Mouse (Mus musculus) retina, adult 2 months (tissue): ENCODE data around the gene Tmem198b.
"Not testable (repeated sequence)": the region's sequence is repeated elsewhere in the genome, so short reads cannot be mapped to it uniquely, and the experiment has no call there.

Experiments used
- DNase-seq: peaks from one replicate; pipeline ENCODE4 v3.0.0-alpha.2; 2012; ENCODE audit warnings: low read depth, low spot score

The Tmem198b gene

DNA sequence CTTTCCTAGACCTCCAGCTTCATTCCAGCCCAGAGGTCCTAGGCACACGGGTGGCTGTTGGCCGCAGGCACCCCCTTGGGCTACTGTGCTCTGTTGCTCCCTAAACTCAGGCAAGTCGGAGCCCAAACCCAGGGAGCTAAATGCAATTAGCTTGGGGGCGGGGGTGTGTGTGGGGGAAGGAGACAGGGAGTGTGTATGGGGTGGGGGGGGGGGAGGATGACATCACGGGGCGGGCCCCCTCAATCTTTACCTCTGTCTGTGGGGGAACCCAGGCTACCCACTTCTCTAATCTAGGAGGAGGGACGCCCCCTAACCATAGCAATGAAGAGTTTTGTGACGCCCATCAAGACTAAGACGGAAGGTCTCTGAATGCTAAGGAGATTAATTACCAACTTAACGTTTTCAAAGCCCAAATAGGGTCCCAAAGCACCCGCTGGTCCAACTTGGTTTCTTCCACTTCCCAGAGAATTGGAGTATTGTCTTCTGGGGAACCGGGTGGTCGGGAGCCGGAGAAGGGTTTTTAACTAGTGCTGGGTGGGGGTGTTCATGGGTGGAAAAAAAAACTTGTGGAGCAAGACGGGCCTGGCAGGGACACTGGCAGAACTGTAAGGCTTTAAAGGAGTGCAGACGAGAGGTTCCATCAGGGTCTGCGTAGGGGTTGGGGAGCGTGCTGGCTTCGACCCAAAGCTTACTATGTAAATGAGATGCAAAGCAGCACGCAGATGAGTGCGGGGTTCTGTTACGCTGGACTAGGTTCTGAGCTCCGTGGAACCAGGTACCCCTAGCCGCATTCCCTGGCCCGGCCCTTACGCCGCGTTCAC is at the start of gene Tmem198b:
Gene Tmem198b, minus strand, starts transcription at position 100 of the 821 bp plus-strand sequence.
- peak; percentile 47 for DNase-seq

DNA sequence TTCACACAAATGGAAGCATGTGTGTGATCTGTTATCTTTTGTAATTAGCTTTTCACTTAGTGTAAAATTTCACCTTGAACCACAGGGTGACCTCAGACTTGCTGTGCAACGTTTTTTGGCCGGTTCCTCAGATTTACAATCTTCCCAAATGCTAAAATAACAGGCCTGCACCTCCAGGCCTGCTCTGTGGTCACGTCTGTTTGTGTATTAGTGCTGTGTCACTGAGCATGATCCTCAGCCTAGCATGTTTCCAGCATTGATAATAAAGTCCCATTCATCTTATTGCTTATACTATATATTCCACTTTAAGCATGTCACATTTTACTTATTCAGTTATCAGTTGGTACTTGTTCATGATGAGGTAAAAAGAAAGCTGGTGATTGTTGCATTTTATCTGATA is 46.2 kb upstream of the Tmem198b start:
- DNase-seq = no peak

DNA sequence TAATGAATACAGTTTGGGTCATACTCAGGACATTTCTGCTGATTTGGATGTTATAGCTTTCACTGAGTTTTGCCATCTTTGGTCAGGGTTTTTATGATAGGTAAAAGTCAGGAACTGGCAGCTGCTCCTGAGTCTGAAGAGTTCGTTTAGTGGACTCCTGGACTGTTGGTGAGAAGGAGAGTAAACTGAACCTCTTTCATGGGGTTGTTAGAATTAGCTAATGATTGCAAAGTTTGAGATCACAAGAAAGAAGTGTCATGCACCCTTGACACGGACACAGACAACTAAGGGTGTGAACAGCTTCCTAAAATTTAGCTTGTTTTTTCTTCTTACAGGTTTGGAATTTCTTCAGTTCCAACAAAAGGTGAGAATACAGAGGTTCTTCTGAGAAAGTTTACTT is 44.3 kb upstream of the Tmem198b start:
- no peak for DNase-seq

DNA sequence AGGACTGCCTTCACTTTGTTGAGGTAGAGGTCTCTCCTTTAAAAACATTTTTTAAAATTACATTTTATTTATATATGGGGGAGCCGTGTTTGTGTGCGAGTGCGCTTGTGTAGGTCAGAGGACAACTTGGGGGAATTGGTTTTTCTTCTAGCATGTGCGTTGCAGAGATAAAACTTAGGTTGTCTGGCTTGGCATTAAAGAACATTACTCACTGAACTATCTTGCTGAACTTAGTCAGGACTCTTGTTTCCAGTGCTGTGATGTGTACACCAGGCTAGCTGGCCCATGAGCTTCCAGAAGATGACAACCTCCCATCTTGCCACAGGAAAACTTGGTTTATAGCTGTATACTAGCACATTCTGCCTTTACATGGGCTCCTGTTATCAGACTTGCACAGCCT is 42.5 kb upstream of the Tmem198b start:
- no peak for DNase-seq

DNA sequence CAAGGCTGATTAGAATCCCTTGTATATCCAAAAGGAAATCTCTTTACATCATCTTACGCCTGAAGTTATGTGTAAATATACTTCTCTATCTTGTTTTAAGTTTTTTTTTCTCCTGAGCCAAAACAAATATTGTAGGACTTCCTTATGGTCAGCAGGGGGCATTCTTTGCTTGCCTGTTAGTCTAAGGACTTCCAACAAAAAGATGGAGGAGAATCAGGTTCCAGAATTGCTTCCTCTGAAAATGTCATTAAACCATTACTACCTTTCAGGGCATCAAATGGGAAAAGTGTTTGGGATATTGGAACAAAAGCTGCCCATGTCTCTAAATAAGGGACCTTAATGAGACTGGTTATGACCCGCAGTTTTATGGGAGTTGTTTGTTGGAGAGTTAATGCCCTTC is 41.3 kb upstream of the Tmem198b start:
- DNase-seq = no peak

DNA sequence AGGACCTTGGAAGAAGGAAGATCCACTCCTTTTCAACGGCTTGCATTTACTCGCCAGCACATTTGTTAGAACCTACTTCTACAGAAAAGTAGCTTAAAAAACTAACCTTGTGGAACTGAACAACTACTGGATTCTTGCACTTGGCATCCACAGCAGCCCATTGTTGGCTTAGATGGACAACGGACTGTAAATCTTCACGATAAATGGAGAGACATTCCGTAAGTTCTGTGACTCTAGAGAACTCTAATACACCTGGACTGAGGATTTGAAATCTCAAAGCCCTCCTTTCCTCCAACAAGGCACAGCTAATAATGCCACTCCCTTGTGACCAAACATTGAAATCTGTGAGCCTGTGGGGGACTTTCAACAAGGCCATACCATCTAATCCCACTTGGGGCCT is 39.1 kb upstream of the Tmem198b start:
- no peak for DNase-seq

DNA sequence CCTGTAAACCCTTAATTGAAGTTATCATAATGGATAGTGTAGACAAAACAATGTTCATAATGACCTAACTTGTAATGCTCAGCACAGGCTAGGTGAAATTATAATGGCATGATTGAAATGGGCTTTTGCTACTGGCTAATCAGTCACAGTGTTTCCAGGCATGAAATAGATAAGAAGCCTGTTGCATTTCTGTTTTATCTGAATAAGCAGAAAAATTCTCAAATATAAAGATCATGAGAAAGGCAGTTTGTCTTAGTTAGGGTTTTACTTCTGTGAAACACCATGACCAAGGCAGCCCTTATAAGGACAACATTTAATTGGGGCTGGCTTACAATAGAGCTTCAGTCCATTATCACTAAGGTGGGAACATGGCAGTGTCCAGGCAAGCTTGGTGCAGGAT is 36.4 kb upstream of the Tmem198b start:
- DNase-seq = no peak

DNA sequence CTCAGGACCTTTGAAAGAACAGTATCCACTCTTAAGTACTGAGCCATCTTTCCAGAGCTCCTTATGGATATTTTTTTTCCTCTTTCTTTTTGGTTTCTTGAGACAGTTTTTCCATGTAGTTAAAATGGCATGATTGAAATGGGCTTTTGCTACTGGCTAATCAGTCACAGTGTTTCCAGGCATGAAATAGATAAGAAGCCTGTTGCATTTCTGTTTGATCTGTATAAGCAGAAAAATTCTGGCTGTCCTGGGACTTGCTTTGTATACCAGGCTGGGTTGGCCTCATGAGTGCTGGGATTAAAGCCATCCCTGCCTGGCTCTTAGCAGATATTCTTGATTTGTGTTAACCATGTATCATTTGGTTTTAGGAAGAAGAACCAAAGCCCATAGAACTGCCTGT is 35.3 kb upstream of the Tmem198b start:
- no peak for DNase-seq

DNA sequence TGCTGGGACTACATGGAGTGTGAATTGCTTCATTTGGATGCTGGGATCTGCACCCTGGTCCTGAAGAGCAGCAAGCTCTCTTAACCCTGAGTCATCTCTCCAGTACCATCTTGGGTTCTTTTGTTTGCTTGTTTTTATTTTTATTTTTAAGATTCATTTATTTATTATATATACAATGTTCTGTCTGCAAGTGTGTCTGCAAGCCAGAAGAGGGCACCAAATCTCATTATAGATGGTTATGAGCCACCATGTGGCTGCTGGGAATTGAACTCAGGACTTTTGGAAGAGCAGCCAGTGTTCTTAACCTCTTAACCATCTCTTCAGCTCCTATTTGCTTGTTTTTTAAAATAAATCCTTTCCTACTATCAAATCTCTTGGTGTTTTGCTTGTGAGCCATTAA is 33.2 kb upstream of the Tmem198b start:
- DNase-seq = no peak

DNA sequence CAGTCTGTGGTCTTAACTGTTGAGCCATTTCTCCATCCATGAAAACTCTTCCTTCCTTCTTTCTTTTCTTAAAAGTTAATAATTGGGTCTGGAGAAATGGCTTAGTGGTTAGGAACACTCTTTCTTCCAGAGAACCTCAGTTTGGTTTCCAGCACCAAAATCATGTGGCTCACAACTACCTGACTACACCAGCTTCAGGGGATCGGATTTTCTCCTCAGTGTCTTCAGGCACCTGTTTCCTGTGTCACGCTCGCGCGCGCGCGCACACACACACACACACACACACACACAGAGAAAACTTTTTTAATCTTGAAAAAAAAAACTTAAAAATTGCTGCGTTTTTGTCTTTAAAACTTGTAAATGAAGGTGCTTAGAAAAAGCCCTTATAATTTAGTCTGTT is 19.7 kb upstream of the Tmem198b start:
- DNase-seq = no peak

DNA sequence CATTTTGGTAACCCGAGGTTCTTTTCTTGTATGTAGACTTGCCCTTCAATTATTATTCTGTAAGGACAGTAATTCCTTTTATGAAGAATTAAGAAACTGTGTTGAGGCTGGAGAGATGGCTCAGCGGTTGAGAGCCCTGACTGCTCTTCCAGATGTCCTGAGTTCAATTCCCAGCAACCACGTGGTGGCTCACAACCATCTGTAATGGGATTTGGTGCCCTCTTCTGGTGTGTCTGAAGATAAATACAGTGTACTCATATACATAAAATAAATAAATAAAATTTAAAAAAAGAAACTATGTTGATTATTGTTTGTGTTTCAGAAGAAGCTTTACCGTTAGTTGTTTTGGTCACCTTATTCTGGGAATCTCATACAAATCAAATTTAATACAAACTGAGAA is 18.9 kb upstream of the Tmem198b start:
- not testable (repeated sequence) for DNase-seq

DNA sequence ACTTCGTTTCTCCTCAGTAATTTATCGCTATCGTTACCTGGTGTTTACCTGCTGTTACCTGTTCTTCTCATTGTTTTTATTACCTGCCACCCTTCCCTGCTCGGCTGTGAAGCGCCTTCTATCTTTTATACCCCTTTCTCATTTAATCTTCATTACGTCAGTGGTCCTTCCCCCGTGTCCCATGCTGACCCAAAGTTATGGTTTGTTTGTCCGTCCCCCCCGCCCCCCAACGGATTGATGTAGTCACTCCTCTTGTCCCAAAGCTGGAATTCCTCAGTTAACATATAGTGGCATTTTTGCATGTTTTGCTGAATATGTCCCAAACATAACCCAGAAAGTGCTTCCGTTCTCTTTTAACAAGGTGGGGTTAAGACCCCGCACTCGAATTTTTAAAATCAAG is 18.0 kb upstream of the Tmem198b start:
- no peak for DNase-seq

DNA sequence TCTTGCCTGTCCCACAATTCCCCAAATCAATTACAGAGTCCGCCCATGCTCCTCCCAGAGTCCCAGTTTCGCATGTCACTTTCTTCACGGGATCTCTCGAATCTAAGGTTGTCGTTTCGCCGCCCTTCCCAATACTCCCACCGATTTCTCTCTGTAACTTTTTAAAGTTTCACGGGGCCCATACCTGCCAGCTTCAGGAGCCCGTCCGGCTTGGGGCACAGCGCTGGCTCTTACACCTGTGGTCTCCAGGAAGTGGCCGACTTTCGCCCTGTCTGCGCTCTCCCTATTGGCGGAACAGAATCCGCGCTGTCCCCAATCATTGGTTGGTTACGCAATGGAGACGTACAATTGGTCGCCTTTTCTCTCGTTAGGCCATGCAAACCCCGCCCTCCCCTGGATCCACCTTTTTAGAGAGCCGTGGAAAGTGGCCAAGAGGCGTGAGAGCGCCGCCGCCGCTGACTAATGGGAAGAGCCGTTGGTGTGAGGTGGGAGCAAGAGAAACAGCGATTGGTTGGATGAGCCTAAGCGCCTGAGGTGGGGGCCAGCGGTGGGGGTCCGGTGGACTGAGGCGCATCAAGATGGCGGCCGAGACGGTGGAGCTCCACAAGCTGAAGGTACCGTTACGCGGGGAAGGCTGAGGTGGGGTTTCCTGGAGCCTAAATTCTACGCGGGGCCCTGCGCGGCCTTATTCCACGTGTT is 17.3 kb upstream of the Tmem198b start, which contains the start of gene Ormdl2:
Gene Ormdl2, minus strand, starts transcription at position 288 of the 699 bp plus-strand sequence.
- DNase-seq = peak; percentile 98

DNA sequence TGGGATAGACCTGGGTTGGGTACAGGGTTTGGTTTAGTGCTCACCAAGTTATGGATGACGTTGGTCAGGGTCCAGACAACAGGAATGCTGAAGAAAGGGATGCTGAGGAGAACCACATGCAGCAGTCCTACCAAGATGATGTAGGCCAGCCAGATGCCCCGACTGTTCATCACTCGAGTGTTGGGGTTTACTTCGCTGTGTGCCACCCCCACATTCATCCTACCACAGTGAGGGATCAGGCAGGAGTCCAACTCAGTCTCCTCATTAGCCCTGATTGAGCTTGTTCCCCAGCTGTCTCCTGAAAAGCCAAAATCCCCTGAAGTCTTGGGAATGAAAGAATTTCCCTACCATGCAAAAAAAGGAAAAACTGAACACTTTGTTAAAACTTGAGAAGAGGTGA is 16.0 kb upstream of the Tmem198b start:
- DNase-seq = no peak

DNA sequence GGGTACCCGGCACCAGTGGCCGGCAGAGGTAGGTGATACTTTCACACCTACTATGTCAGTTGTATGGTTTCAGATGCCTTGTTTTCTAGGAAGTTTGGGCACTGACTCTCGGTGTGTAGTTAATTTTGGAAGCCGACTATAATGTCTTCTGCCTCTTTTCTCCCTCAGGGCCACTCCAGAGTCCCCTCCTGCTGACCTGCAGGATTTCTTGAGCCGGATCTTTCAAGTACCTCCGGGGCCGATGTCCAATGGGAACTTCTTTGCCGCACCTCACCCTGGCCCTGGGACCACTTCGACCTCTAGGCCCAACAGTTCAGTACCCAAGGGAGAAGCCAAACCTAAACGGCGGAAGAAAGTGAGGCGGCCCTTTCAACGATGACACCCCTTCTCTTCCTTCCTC is 12.9 kb upstream of the Tmem198b start, which contains the start of gene Sarnp:
Gene Sarnp, plus strand, starts transcription at position 301 of the 400 bp plus-strand sequence.
- no peak for DNase-seq

DNA sequence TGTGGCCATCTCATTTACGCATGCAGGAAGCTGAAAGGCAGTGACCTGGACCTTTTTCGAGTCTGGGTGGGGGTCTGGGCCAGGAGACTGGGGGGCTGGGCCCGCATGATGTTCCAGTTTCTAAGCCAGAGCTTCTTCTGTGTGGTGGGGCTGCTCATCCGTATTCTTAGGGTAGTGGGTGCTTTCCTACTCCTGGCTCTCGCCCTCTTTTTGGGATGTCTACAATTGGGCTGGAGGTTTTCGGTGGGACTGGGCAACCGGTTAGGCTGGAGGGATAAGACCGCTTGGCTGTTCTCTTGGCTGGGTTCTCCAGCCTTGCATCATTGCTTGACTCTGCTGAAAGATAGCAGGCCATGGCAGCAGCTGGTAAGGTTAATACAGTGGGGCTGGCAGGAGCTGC is 2.8 kb upstream of the Tmem198b start:
- no peak for DNase-seq

DNA sequence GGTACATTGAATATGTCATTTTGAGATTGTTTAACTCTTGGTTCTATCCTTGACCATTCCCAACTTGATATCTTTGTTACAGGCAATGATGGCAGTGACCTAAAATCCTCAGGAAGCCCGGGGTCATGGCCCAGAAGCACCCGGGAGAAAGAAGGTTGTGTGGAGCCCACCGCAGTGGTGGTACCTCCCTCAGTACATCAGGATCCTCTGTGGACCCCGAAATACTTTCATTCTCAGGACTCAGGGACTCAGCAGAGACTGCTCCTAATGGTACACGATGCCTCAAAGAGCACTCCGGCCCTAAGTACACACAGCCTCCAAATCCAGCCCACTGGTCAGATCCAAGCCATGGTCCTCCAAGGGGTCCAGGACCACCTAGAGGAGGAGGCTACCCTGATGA is 1.9 kb upstream of the Tmem198b start:
- DNase-seq = no peak

DNA sequence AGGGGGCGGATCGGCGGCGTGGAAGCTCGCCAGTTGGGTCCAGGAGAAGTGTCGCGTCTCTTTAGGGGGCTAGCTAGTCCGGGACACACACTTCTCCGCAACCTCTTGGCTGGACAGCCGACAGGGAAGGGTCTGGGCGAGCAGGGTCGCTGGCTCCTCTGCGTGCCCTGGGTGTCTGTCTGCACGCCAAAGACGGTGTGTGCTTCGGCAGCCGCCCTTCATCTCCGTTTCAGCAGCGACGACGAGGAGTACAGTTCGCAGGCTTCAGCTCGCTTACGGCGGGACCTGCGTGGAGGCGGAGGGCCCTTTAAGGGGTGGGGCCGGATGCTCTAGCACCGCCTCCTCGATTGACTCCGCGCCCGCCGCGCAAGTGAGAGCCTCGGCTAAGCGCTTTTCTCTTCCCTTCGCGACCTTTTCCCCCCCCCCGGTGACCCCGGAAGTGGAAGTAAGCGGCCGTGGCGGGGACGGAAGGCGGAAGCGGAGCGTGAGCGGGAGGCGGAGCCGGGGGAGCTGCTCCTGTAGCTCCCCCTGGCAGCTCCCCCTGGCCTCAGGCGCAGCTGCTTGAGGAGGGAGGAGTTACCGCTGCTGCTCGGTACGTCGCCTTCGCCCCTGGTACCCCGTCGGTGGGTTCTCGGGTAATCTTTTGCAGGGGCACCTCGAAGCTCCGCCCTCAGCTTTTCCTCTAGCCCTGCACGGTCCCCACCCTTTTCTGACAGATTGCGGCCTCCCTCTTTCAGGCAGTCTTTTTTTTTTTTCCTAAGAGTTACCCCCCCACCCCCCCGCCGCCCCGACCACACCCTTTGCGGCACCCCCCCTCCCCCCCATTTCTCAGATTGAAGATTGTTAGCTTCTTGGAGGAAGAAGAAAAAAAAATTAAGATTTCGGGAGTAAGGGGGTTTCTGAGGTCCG is 1.2 kb upstream of the Tmem198b start:
- DNase-seq = peak; percentile 97

DNA sequence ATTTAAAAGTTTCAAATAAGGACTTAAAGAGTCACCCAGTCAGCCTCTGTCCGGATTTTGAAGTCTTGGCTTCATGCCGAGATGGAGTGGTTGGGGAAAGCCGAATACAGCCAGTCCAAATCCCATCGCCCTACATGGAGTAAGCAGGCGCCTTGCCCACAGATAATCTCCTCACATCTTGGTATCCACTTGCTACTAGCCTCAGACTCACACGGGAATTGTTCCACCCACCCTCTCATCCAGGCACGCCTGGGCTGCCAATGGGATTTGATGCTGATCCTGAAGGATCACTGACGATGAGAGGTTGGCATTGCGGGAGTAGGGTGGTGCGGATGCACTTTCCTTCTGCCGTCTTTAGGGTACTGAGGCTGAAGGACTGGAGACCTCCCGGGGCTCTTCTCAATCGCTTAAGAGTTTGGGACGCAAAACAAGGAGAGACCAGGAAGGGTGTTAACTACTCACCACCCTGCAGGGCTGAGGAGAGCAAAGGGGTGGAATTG is 349 bp downstream of the Tmem198b start, which contains the start of gene Dnajc14:
Gene Dnajc14, plus strand, starts transcription at position 292 of the 500 bp plus-strand sequence.
- peak; percentile 33 for DNase-seq

DNA sequence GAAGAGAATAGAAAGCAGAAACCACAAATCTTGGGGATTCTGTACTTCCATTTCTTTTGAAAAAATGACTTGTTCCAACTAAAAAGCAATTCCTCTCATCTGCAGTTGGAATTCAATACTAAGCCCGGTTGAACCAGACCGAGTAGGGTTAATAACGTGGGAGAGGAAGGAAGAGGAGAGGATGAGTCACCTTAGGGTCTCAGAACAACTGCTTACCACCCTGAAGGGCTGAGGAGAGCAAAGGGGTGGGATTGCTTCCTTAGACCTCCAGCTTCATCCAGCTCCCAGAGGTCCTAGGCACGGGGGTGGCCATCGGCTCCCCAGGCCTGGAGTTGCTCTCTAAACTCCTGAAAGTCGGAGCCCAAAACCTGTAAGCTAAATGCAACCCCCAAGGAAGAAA is 809 bp downstream of the Tmem198b start:
- DNase-seq = no peak

DNA sequence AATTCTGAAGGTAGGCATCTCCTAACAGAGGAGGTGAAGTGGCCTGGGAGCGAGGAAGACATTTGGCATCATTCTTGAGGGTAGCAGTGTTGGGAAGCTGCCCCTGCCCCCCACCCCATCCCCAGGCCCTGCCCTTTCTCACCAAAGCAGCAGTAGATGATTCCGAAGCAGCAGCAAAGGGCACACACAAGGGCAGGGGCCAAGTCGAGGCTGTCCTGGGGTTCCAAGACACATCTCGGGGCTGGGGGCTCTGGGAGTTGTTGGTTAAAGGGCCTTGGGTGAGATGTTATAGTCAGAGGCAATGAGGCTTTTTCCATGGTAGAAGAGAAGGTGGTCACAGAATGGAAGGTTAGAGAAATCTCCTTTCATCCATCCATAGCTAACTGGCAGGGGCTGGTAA is 1.2 kb downstream of the Tmem198b start:
- no peak for DNase-seq
